Comparison of ENCODE assay signal across 13 mouse cellular contexts in genomic region chr5:9295777-9296549, GRCm38 (mm10). TPM values are rescaled to one million over a fixed set of nuclear protein-coding genes. Genes with fewer than 3 reads are reported as not detected.
A peak's percentile ranks its signal among the peaks of the same experiment; 100 is the strongest.
DNase-seq lines count a peak whose midpoint lies in the region; ATAC-seq and TF ChIP-seq lines count a peak whose summit lies in the region.
"Had no signal": no experiment of that assay in that cellular context is flagged by ENCODE, and none has a peak within 500 bp of the region (broad histone marks: within the 10 kb centered on the region; RNA-seq: fewer than 3 reads in every experiment).

No protein-coding gene starts in this region.

- no peak for TF ChIP-seq CTCF in intestine, postnatal 0 days (IDR thresholded peaks at IDR 0.05; ENCODE audit: low read depth)

- H3K9me3 ChIP-seq in intestine, postnatal 0 days (ENCODE audit: control insufficient read depth) = no peaks in the 10 kb centered on the region
- no peaks in the 10 kb centered on the region for H3K9me3 ChIP-seq in intestine, embryonic 16.5 days (ENCODE audit: control insufficient read depth, low read length)
- H3K9me3 ChIP-seq in forebrain, embryonic 14.5 days (replicated peaks; ENCODE audit: control insufficient read depth, low read length) = no peaks in the 10 kb centered on the region
- no peaks in the 10 kb centered on the region for H3K9me3 ChIP-seq in hindbrain, embryonic 14.5 days (ENCODE audit: control insufficient read depth, low read length)
- no peaks in the 10 kb centered on the region for H3K9me3 ChIP-seq in midbrain, embryonic 15.5 days
- H3K9me3 ChIP-seq: intestine, embryonic 15.5 days; megakaryocyte, embryonic 14.5 days had no signal

- 73% methylated on average over 2 of the region's 2 CpGs for WGBS in intestine, postnatal 0 days
- WGBS in intestine, embryonic 16.5 days = 70% methylated on average over 2 of the region's 2 CpGs
- 58% methylated on average over 2 of the region's 2 CpGs for WGBS in forebrain, embryonic 14.5 days
- 64% methylated on average over 2 of the region's 2 CpGs for WGBS in hindbrain, embryonic 14.5 days
- 65% methylated on average over 2 of the region's 2 CpGs for WGBS in midbrain, embryonic 15.5 days

- H3K9ac ChIP-seq in intestine, postnatal 0 days (ENCODE audit: low read depth, low read length) = no peak overlapping the region
- no peak overlapping the region for H3K9ac ChIP-seq in intestine, embryonic 16.5 days (ENCODE audit: low read depth, low read length)
- no peak overlapping the region for H3K9ac ChIP-seq in forebrain, embryonic 14.5 days (ENCODE audit: low read length)
- H3K9ac ChIP-seq in hindbrain, embryonic 14.5 days = no peak overlapping the region
- H3K9ac ChIP-seq in midbrain, embryonic 15.5 days = no peak overlapping the region
- H3K9ac ChIP-seq: intestine, embryonic 15.5 days had no signal

- 0 out of 2 replicates have a peak, but pooled peaks have one; percentile 38 for ATAC-seq in intestine, postnatal 0 days
- no peak for ATAC-seq in intestine, embryonic 16.5 days
- ATAC-seq in forebrain, embryonic 14.5 days = peak; percentile 72
- ATAC-seq in hindbrain, embryonic 14.5 days (ENCODE audit: low FRiP score) = peak; percentile 66; the same call in 1 of the 2 replicates
- ATAC-seq in midbrain, embryonic 15.5 days (replicated peaks) = peak; percentile 45; the same call in 1 of the 2 replicates
- ATAC-seq: intestine, embryonic 15.5 days had no signal

- H3K27me3 ChIP-seq in intestine, postnatal 0 days (replicated peaks; ENCODE audit: control insufficient read depth, insufficient read depth, low read length) = no peaks in the 10 kb centered on the region
- H3K27me3 ChIP-seq in intestine, embryonic 16.5 days (replicated peaks; ENCODE audit: control insufficient read depth, insufficient read depth, low read length) = no peaks in the 10 kb centered on the region
- no peaks in the 10 kb centered on the region for H3K27me3 ChIP-seq in forebrain, embryonic 14.5 days (replicated peaks; ENCODE audit: control insufficient read depth, insufficient read depth, low read length)
- H3K27me3 ChIP-seq in hindbrain, embryonic 14.5 days (ENCODE audit: control insufficient read depth, insufficient read depth, low read length) = no peaks in the 10 kb centered on the region
- no peaks in the 10 kb centered on the region for H3K27me3 ChIP-seq in midbrain, embryonic 15.5 days (replicated peaks)
- H3K27me3 ChIP-seq: CH12.LX; intestine, embryonic 15.5 days; megakaryocyte, embryonic 14.5 days had no signal

- no peaks in the 10 kb centered on the region for H3K4me1 ChIP-seq in intestine, postnatal 0 days (replicated peaks; ENCODE audit: control insufficient read depth, insufficient read depth, low read length)
- H3K4me1 ChIP-seq in intestine, embryonic 16.5 days (ENCODE audit: control insufficient read depth, insufficient read depth, low read length) = no peaks in the 10 kb centered on the region
- H3K4me1 ChIP-seq in forebrain, embryonic 14.5 days (ENCODE audit: control insufficient read depth, insufficient read depth, low read length) = no peaks in the 10 kb centered on the region
- H3K4me1 ChIP-seq in hindbrain, embryonic 14.5 days (replicated peaks; ENCODE audit: control insufficient read depth, insufficient read depth, low read length) = no peaks in the 10 kb centered on the region
- peaks cover 2% of the 10 kb centered on the region; the same call in 1 of the 2 replicates for H3K4me1 ChIP-seq in midbrain, embryonic 15.5 days
- H3K4me1 ChIP-seq: intestine, embryonic 15.5 days had no signal

- no peak overlapping the region for H3K4me3 ChIP-seq in intestine, postnatal 0 days (ENCODE audit: low read depth, low read length)
- H3K4me3 ChIP-seq in intestine, embryonic 16.5 days (ENCODE audit: low read length) = no peak overlapping the region
- no peak overlapping the region for H3K4me3 ChIP-seq in forebrain, embryonic 14.5 days (ENCODE audit: low read depth, low read length)
- H3K4me3 ChIP-seq in hindbrain, embryonic 14.5 days (replicated peaks; ENCODE audit: low read length) = no peak overlapping the region
- no peak overlapping the region for H3K4me3 ChIP-seq in midbrain, embryonic 15.5 days
- H3K4me3 ChIP-seq: intestine, embryonic 15.5 days; megakaryocyte, embryonic 14.5 days had no signal

- H3K4me2 ChIP-seq in intestine, postnatal 0 days (replicated peaks; ENCODE audit: low read depth) = no peak overlapping the region
- no peak overlapping the region for H3K4me2 ChIP-seq in intestine, embryonic 16.5 days (ENCODE audit: low read depth, low read length)
- H3K4me2 ChIP-seq in forebrain, embryonic 14.5 days (ENCODE audit: low read length) = no peak overlapping the region
- no peak overlapping the region for H3K4me2 ChIP-seq in hindbrain, embryonic 14.5 days (replicated peaks)
- no peak overlapping the region for H3K4me2 ChIP-seq in midbrain, embryonic 15.5 days
- H3K4me2 ChIP-seq: intestine, embryonic 15.5 days had no signal

- H3K36me3 ChIP-seq in intestine, postnatal 0 days (ENCODE audit: control insufficient read depth, insufficient read depth) = no peaks in the 10 kb centered on the region
- H3K36me3 ChIP-seq in intestine, embryonic 16.5 days (ENCODE audit: control insufficient read depth, insufficient read depth, low read length) = no peaks in the 10 kb centered on the region
- H3K36me3 ChIP-seq in forebrain, embryonic 14.5 days (ENCODE audit: control insufficient read depth, insufficient read depth, low read length) = no peaks in the 10 kb centered on the region
- H3K36me3 ChIP-seq in hindbrain, embryonic 14.5 days (replicated peaks; ENCODE audit: control insufficient read depth, insufficient read depth) = no peaks in the 10 kb centered on the region
- H3K36me3 ChIP-seq in midbrain, embryonic 15.5 days (replicated peaks) = no peaks in the 10 kb centered on the region
- H3K36me3 ChIP-seq: intestine, embryonic 15.5 days had no signal

- DNase-seq in forebrain, embryonic 14.5 days (ENCODE audit: low spot score) = peak; percentile 58
- no peak for DNase-seq in hindbrain, embryonic 14.5 days (ENCODE audit: low spot score)
- DNase-seq in spleen, postnatal 10 days (ENCODE audit: low spot score in 2 of 2) = no peak
- no peak for DNase-seq in neural tube, embryonic 10.5 days (ENCODE audit: extremely low spot score, low spot score)
- DNase-seq: adrenal gland, postnatal 25 days; kidney, postnatal 4 days; left cerebral cortex, postnatal 4 days had no signal

- no peak overlapping the region for H3K27ac ChIP-seq in intestine, postnatal 0 days (ENCODE audit: low read depth, low read length)
- no peak overlapping the region for H3K27ac ChIP-seq in intestine, embryonic 16.5 days (ENCODE audit: low read length)
- H3K27ac ChIP-seq in forebrain, embryonic 14.5 days (ENCODE audit: low read depth, low read length) = no peak overlapping the region
- no peak overlapping the region for H3K27ac ChIP-seq in hindbrain, embryonic 14.5 days
- no peak overlapping the region for H3K27ac ChIP-seq in midbrain, embryonic 15.5 days
- H3K27ac ChIP-seq: intestine, embryonic 15.5 days had no signal

RNA-seq across cellular contexts. Expression of gene 9330182L06Rik, which starts 30.0 kb away (rescaled TPM):
- polyA plus RNA-seq in intestine, postnatal 0 days (2015; fragmentation: Nextera tagmentation; extraction: Ambion mirVana) = 1.2 and 1.6 TPM in 2 replicates
- 1.4 and 1.5 TPM in 2 replicates for polyA plus RNA-seq in intestine, embryonic 16.5 days (2015; fragmentation: Nextera tagmentation; extraction: Ambion mirVana)
- polyA plus RNA-seq in forebrain, embryonic 14.5 days (2014; fragmentation: Nextera tagmentation; extraction: Ambion mirVana) = 7.7 and 9.3 TPM in 2 replicates
- 37.2 and 39.9 TPM in 2 replicates for polyA plus RNA-seq in hindbrain, embryonic 14.5 days (2014; fragmentation: Nextera tagmentation; extraction: Ambion mirVana)
- 19.7 and 21.2 TPM in 2 replicates for polyA plus RNA-seq in midbrain, embryonic 15.5 days (2015; fragmentation: Nextera tagmentation; extraction: Ambion mirVana)
